Mouse (Mus musculus) cerebellum, postnatal 4 days (tissue): ENCODE measurements around the gene Ptprr.
A peak's percentile ranks its signal among the peaks of the same experiment; 100 is the strongest.

Experiments used
- DNase-seq, 2 experiments: peaks; one replicate each; pipeline ENCODE4 v3.0.0; 2022; ENCODE audit warnings: low spot score in 2 of 2, mixed read lengths in 1 of 2

Ptprr gene

GRCm38 (mm10) chr10:116017845-116018479 is at the start of gene Ptprr:
Gene Ptprr, plus strand, starts transcription at chr10:116018213.
- peak; percentile 72 to 86 for DNase-seq

GRCm38 (mm10) chr10:115976345-115976744 is 41.7 kb upstream of the Ptprr start:
- DNase-seq: no peak

- no peak for DNase-seq
These were observed 39.0 kb upstream of the Ptprr start for GRCm38 (mm10) chr10:115978992-115979391.

- DNase-seq: no peak
These were observed 38.0 kb upstream of the Ptprr start for GRCm38 (mm10) chr10:115980018-115980417.

GRCm38 (mm10) chr10:115984308-115984707 is 33.7 kb upstream of the Ptprr start:
- DNase-seq: no peak

- DNase-seq: peak in 1 of 2 experiments; percentile 10
These were observed 16.2 kb upstream of the Ptprr start for GRCm38 (mm10) chr10:116001838-116002237.

- DNase-seq: no peak
These were observed 11.3 kb upstream of the Ptprr start for GRCm38 (mm10) chr10:116006675-116007074.

GRCm38 (mm10) chr10:116018480-116018891 is 473 bp downstream of the Ptprr start:
- no peak for DNase-seq

GRCm38 (mm10) chr10:116019086-116019860 is 1.3 kb downstream of the Ptprr start:
- DNase-seq: peak in 1 of 2 experiments; percentile 34

- DNase-seq: no peak
These were observed 3.1 kb downstream of the Ptprr start for GRCm38 (mm10) chr10:116021081-116021480.

- DNase-seq: no peak
These were observed 20.1 kb downstream of the Ptprr start for GRCm38 (mm10) chr10:116038150-116038549.

- DNase-seq: no peak
These were observed 57.9 kb downstream of the Ptprr start for GRCm38 (mm10) chr10:116075954-116076353.

- DNase-seq: no peak
These were observed 60.6 kb downstream of the Ptprr start for GRCm38 (mm10) chr10:116078636-116079035.

- DNase-seq: no peak
These were observed 61.4 kb downstream of the Ptprr start for GRCm38 (mm10) chr10:116079396-116079795.

GRCm38 (mm10) chr10:116080841-116081240 is 62.8 kb downstream of the Ptprr start:
- no peak for DNase-seq

GRCm38 (mm10) chr10:116083965-116084364 is 66.0 kb downstream of the Ptprr start:
- no peak for DNase-seq

- no peak for DNase-seq
These were observed 78.5 kb downstream of the Ptprr start for GRCm38 (mm10) chr10:116096466-116096865.

GRCm38 (mm10) chr10:116098470-116098869 is 80.5 kb downstream of the Ptprr start:
- no peak for DNase-seq

- DNase-seq: peak in 1 of 2 experiments; percentile 23
These were observed 90.2 kb downstream of the Ptprr start for GRCm38 (mm10) chr10:116108176-116108575.

GRCm38 (mm10) chr10:116108730-116109129 is 90.7 kb downstream of the Ptprr start:
- no peak for DNase-seq

GRCm38 (mm10) chr10:116112868-116113267 is 94.9 kb downstream of the Ptprr start:
- no peak for DNase-seq

GRCm38 (mm10) chr10:116113867-116114474 is 96.0 kb downstream of the Ptprr start, which contains the start of gene 4933416C03Rik:
Gene 4933416C03Rik, minus strand, starts transcription at chr10:116113917.
- DNase-seq: no peak
